Mouse (Mus musculus): ENCODE measurements at regions not wholly inside any gene's neighbourhood (a gene's known extent, or its start where the extent isn't known, plus 50 kb on each side); places are given as distances from the start of the nearest gene placed in this dataset.

DNA sequence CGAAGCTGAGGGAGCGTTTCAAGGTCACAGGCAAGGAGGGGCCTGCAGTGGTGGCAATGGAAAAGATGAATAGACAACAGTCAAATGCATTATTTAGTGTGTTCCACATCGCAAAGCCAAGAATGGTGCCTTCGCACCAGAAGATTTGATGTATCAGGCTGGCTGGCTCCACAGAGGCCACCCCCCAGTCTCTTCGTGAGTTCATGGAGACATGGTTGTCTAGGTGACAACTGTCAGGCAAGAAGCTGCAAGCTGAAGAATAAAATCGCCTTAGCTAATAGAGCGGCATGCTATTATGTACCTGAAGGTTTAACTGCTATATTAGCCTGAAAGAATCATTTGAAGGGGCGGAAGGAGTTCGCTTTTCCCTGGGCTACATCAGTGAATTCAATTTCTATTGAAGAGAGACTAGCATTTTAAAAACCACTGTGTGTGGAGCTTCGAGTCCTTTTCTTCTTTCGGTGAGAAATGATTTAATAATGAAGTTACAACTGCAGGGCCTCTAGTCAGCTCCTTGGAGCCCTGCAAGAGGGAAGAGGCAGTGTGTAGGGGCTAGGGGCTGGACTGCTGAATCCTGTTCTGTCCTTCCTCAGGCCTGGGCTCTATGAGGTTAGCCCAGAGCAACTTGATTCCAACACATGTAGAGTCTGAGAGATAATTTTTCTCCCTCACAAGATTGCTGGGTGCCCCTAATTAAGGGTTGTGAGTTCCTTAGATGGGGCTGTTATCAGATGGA lies 169.1 kb downstream of the Mid1ip1 start:
- H3K4me1 ChIP-seq (replicated peaks), result 0 out of 2 replicates have a peak, but pooled peaks cover 7% of the 10 kb centered on the region
- no peaks in the 10 kb centered on the region for H3K27me3 ChIP-seq
- 41% methylated on average over 11 of the region's 11 CpGs for WGBS
- peak; percentile 67 for ATAC-seq
- no peaks in the 10 kb centered on the region for H3K36me3 ChIP-seq
- H3K27ac ChIP-seq, result peak overlapping the region; percentile 56; the same call in 1 of the 2 replicates
- no peaks in the 10 kb centered on the region for H3K9me3 ChIP-seq
- no peak overlapping the region for H3K9ac ChIP-seq (replicated peaks)
- H3K4me3 ChIP-seq (replicated peaks), result no peak overlapping the region
- H3K4me2 ChIP-seq (replicated peaks), result no peak overlapping the region

DNA sequence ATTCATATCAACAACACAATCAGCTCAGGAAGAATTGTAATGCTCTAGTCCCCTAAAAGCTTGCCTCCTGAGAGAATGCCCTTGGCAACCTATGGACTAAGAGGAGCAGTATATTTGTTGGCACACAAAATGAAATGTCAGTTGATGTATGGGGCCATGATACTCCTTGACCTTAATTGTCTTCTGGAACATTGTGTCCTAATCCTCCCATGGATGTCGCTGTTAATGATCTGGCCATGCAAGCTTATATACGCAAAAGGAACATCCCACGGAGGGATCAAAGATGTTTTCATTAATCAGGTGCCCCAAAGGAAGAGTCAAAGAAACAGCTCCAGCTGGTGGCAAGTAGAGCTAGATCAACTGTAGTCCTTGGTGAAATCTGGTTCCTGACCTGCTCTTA lies 178.0 kb downstream of the Mid1ip1 start:
- Histone ChIP-seq H3K27ac (no peak overlapping the region), H3K4me3 (replicated peaks) (no peak overlapping the region), H3K9ac (replicated peaks) (no peak overlapping the region), H3K36me3 (no peaks in the 10 kb centered on the region), H3K27me3 (no peaks in the 10 kb centered on the region), H3K9me3 (no peaks in the 10 kb centered on the region), H3K4me1 (replicated peaks) (no peaks in the 10 kb centered on the region), H3K4me2 (replicated peaks) (no peak overlapping the region)
- ATAC-seq, result no peak
- 76% methylated on average over 3 of the region's 3 CpGs for WGBS

DNA sequence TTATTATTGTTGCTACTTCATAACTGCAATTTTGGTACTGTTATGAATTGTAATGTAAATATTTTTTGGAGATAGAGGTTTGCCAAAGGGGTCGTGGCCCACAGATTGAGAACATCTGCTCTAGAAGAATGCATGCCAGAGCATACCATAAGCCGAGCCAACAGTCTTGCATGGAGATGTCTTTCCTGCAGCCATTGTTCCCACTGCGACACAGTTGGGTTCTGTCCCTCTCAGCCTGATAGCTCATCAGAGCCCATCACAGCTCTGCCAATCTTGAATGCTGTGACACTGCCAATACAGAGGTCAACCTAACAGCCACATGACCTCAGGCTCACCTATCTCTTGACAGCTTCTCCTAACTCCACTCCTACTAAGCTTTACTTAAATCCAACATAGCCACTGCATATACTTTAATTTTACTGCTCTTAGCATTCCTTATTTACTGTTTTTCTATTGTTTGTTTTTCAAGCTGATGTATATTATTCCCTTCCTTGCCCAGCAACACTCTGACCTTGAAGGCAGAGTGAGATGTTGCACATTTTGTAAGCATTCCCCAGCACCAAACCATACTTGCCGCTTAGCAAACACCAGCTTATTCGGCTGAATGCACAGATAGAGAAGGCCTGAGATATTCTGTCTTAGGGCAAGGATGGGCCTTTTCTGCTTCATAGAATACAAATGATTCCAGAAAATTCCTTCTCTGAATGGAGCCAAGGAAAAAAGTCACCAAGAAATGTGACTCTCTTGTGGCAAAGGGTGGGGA lies 181.6 kb downstream of the Mid1ip1 start:
- no peak overlapping the region for H3K4me3 ChIP-seq (replicated peaks)
- ATAC-seq, result no peak
- H3K9me3 ChIP-seq, result no peaks in the 10 kb centered on the region
- H3K27ac ChIP-seq, result no peak overlapping the region
- H3K9ac ChIP-seq (replicated peaks), result no peak overlapping the region
- no peaks in the 10 kb centered on the region for H3K4me1 ChIP-seq (replicated peaks)
- no peaks in the 10 kb centered on the region for H3K27me3 ChIP-seq
- WGBS, result 78% methylated on average over 5 of the region's 5 CpGs
- H3K4me2 ChIP-seq (replicated peaks), result no peak overlapping the region
- H3K36me3 ChIP-seq, result no peaks in the 10 kb centered on the region

DNA sequence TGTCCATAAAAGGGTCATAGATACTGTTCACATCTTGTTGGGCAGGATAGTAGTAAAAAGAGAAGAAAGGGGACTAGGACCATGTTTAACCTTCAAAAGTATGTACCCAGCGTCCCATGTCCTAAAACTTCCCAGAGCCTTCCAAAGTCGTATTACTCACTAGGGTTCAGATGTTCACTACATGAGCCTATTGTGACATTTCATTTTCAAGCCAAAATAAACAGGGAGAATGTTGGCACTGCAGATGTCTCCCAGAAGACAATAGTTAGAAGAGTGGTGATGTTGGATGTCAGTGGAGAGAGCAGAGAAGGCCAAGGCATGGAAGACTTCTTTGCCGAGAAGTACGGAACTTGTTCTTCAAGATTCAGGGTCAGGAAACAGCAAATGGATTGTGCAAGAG lies 187.9 kb downstream of the Mid1ip1 start:
- no peaks in the 10 kb centered on the region for H3K4me1 ChIP-seq (replicated peaks)
- no peak overlapping the region for H3K27ac ChIP-seq
- H3K27me3 ChIP-seq, result no peaks in the 10 kb centered on the region
- H3K4me2 ChIP-seq (replicated peaks), result no peak overlapping the region
- no peaks in the 10 kb centered on the region for H3K9me3 ChIP-seq
- ATAC-seq, result no peak
- no peak overlapping the region for H3K9ac ChIP-seq (replicated peaks)
- WGBS, result 96% methylated on average over 4 of the region's 4 CpGs
- no peaks in the 10 kb centered on the region for H3K36me3 ChIP-seq
- no peak overlapping the region for H3K4me3 ChIP-seq (replicated peaks)

DNA sequence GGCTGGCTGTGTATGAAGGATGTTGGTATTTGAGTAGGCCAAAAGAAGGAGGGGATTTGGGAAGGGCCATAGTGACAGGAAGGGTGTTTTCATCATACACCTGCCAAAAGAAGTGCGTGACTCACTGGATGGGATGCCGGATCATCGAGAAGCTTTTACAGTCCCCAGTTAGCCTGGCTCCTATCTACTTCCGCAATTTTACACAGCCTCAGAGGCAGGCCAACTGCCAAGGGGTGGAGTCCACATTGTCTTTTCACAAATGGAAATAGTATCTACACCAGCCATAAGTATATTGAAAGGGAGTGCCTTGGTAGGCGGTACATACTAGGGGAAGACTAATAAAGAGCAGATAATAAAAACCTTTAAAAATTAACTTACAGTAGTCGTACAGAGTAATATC lies 189.3 kb downstream of the Mid1ip1 start:
- WGBS, result 92% methylated on average over 6 of the region's 6 CpGs
- no peaks in the 10 kb centered on the region for H3K4me1 ChIP-seq (replicated peaks)
- H3K27me3 ChIP-seq, result no peaks in the 10 kb centered on the region
- no peak overlapping the region for H3K4me2 ChIP-seq (replicated peaks)
- no peak overlapping the region for H3K27ac ChIP-seq
- H3K36me3 ChIP-seq, result no peaks in the 10 kb centered on the region
- ATAC-seq, result no peak
- no peaks in the 10 kb centered on the region for H3K9me3 ChIP-seq
- no peak overlapping the region for H3K9ac ChIP-seq (replicated peaks)
- no peak overlapping the region for H3K4me3 ChIP-seq (replicated peaks)

DNA sequence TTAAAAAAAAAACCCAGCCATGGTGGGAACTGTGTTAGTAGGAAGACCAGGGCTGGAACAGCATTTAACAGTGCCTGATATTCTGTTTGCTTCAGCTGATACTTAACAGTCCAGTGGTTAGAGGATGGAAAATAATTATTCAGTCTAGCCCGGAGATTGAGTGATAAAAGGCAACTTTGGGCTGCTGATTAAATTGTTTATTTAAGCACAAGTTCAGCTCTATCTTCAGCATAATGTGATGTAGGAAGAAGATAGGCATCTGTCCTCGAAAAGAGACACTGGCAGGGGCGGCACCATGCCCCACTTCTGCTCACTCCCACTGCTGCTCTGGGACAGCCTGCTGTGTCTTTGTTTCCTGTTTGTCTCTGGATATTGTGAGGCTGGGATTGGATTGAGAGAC lies 190.1 kb downstream of the Mid1ip1 start:
- Histone ChIP-seq H3K9ac (replicated peaks) (no peak overlapping the region), H3K27me3 (no peaks in the 10 kb centered on the region), H3K4me3 (replicated peaks) (no peak overlapping the region), H3K4me1 (replicated peaks) (no peaks in the 10 kb centered on the region), H3K4me2 (replicated peaks) (no peak overlapping the region), H3K27ac (no peak overlapping the region), H3K36me3 (no peaks in the 10 kb centered on the region), H3K9me3 (no peaks in the 10 kb centered on the region)
- 57% methylated on average over 3 of the region's 3 CpGs for WGBS
- no peak for ATAC-seq

DNA sequence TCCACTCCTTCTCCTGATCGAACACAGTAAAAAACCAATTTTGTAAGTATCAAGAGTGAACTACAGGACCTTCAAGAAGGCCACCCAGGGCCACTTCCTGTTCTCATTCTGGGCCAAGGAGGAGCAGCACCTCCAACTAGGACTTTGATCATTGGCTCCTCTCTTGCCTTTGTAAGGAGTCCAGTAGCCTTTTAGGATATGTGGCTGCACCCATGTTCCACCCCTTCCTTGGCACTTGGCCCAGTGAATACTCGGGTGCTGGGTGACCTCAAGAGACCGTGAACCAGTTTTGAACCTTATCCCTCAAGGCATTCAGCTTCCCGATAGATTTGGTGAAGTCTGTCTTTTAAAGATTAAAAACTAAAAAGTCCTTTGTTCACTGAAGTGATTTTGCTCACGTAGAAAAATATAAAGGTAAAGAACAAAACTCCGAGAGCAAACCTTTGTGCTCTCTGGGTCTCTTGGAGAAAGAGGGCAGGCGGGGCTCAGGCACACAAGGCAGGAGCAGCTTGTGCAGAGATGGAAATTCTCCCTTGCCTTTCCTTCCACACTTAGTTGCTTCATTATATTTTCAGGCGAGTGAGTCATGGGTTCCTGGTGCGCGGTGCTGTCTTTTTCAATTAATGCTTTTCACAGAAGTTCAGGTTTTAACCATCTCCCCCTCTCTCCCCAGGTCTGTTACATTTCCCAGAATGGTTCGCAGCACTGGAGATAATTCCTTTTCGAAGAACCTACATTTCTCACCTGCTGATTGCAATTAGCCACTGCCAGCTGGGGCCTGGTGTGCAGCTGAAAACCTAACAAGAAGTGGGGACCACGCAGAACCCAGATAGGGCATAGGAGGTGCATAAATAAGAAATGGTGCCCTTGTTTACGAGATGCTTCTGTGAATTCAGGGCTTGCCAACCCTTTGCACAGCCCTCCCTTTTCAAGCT lies 196.6 kb downstream of the Mid1ip1 start:
- Histone ChIP-seq H3K27me3 (no peaks in the 10 kb centered on the region), H3K36me3 (no peaks in the 10 kb centered on the region), H3K4me2 (replicated peaks) (no peak overlapping the region), H3K27ac (no peak overlapping the region), H3K4me3 (replicated peaks) (no peak overlapping the region), H3K9ac (replicated peaks) (no peak overlapping the region), H3K4me1 (replicated peaks) (no peaks in the 10 kb centered on the region), H3K9me3 (no peaks in the 10 kb centered on the region)
- ATAC-seq, result no peak
- WGBS, result 77% methylated on average over 14 of the region's 14 CpGs
